Comparison of ENCODE assay signal across 12 mouse cellular contexts in genomic region chr6:139588409-139588808, GRCm38 (mm10). TPM values are rescaled to one million over a fixed set of nuclear protein-coding genes. Genes with fewer than 3 reads are reported as not detected.
DNase-seq lines count a peak whose midpoint lies in the region; ATAC-seq and TF ChIP-seq lines count a peak whose summit lies in the region.
"Had no signal": no experiment of that assay in that cellular context is flagged by ENCODE, and none has a peak within 500 bp of the region (broad histone marks: within the 10 kb centered on the region; RNA-seq: fewer than 3 reads in every experiment).

No protein-coding gene starts in this region.

- ATAC-seq in forebrain, embryonic 13.5 days, result 0 out of 2 replicates have a peak, but pooled peaks have one; percentile 27
- no peak for ATAC-seq in forebrain, postnatal 0 days
- peak; percentile 90 for ATAC-seq in kidney, embryonic 16.5 days (ENCODE audit: low FRiP score, low TSS enrichment)
- peak; percentile 87 for ATAC-seq in liver, embryonic 16.5 days (ENCODE audit: low read depth)
- ATAC-seq: hindbrain, postnatal 0 days had no signal

- WGBS in forebrain, embryonic 13.5 days, result 59% methylated on average over 15 of the region's 15 CpGs
- WGBS in forebrain, postnatal 0 days, result 57% methylated on average over 15 of the region's 15 CpGs
- WGBS in kidney, embryonic 16.5 days, result 21% methylated on average over 15 of the region's 15 CpGs
- WGBS in liver, embryonic 16.5 days (ENCODE audit: insufficient replicate concordance), result 59% methylated on average over 15 of the region's 15 CpGs

- H3K36me3 ChIP-seq in forebrain, embryonic 13.5 days (ENCODE audit: poor library complexity, severe bottlenecking), result no peaks in the 10 kb centered on the region
- no peaks in the 10 kb centered on the region for H3K36me3 ChIP-seq in forebrain, postnatal 0 days (ENCODE audit: insufficient read depth)
- no peaks in the 10 kb centered on the region for H3K36me3 ChIP-seq in kidney, embryonic 16.5 days (ENCODE audit: insufficient read depth, low read length)
- H3K36me3 ChIP-seq in liver, embryonic 16.5 days (ENCODE audit: control insufficient read depth, insufficient read depth), result no peaks in the 10 kb centered on the region

- DNase-seq in forebrain, postnatal 0 days, result no peak
- DNase-seq in embryo, embryonic 11 days, result peak; percentile 58
- DNase-seq in left cerebral cortex, adult 9 months (ENCODE audit: low spot score in 2 of 2), result no peak
- DNase-seq in spleen, postnatal 14 days (ENCODE audit: low spot score in 2 of 2), result no peak
- DNase-seq in heart, postnatal 14 days, result no peak
- DNase-seq: heart, adult 11 months had no signal

- H3K27me3 ChIP-seq in forebrain, embryonic 13.5 days, result no peaks in the 10 kb centered on the region
- H3K27me3 ChIP-seq in forebrain, postnatal 0 days (ENCODE audit: insufficient read depth, low read length), result no peaks in the 10 kb centered on the region
- H3K27me3 ChIP-seq in kidney, embryonic 16.5 days (ENCODE audit: insufficient read depth, low read length), result peaks cover 4% of the 10 kb centered on the region; the same call in 1 of the 2 replicates
- no peaks in the 10 kb centered on the region for H3K27me3 ChIP-seq in liver, embryonic 16.5 days (ENCODE audit: control insufficient read depth, insufficient read depth, low read depth, low read length)

- H3K4me1 ChIP-seq in forebrain, embryonic 13.5 days, result no peaks in the 10 kb centered on the region
- H3K4me1 ChIP-seq in forebrain, postnatal 0 days (ENCODE audit: insufficient read depth), result no peaks in the 10 kb centered on the region
- peaks cover 6% of the 10 kb centered on the region; the same call in 1 of the 2 replicates for H3K4me1 ChIP-seq in kidney, embryonic 16.5 days (ENCODE audit: insufficient read depth, low read length)
- H3K4me1 ChIP-seq in liver, embryonic 16.5 days (ENCODE audit: control insufficient read depth, low read depth, low read length), result no peaks in the 10 kb centered on the region

- no peak overlapping the region for H3K9ac ChIP-seq in forebrain, embryonic 13.5 days
- no peak overlapping the region for H3K9ac ChIP-seq in forebrain, postnatal 0 days
- H3K9ac ChIP-seq in kidney, embryonic 16.5 days (replicated peaks; ENCODE audit: low read length), result no peak overlapping the region
- H3K9ac ChIP-seq in liver, embryonic 16.5 days (ENCODE audit: low read depth, low read length), result no peak overlapping the region

- intact Hi-C loops in heart, postnatal 14 days (cut with DNase I), result loop anchor here (5.0 kb wide), 1 partner anchor 854 kb away; no protein-coding TSS in a partner anchor

- no peak overlapping the region for H3K4me3 ChIP-seq in forebrain, embryonic 13.5 days
- H3K4me3 ChIP-seq in forebrain, postnatal 0 days (ENCODE audit: low read depth, low read length), result no peak overlapping the region
- no peak overlapping the region for H3K4me3 ChIP-seq in kidney, embryonic 16.5 days (ENCODE audit: low read length)
- no peak overlapping the region for H3K4me3 ChIP-seq in liver, embryonic 16.5 days (ENCODE audit: low read depth, low read length)
- H3K4me3 ChIP-seq: left cerebral cortex, adult 2 months had no signal

- no peak overlapping the region for H3K4me2 ChIP-seq in forebrain, embryonic 13.5 days
- no peak overlapping the region for H3K4me2 ChIP-seq in forebrain, postnatal 0 days (ENCODE audit: low read depth)
- H3K4me2 ChIP-seq in kidney, embryonic 16.5 days (replicated peaks; ENCODE audit: low read depth, low read length), result peak overlapping the region; percentile 4
- no peak overlapping the region for H3K4me2 ChIP-seq in liver, embryonic 16.5 days (ENCODE audit: low read depth, low read length)

- H3K27ac ChIP-seq in forebrain, embryonic 13.5 days, result no peak overlapping the region
- no peak overlapping the region for H3K27ac ChIP-seq in forebrain, postnatal 0 days (ENCODE audit: low read depth, low read length)
- no peak overlapping the region for H3K27ac ChIP-seq in kidney, embryonic 16.5 days (ENCODE audit: low read length)
- H3K27ac ChIP-seq in liver, embryonic 16.5 days (ENCODE audit: low read length), result no peak overlapping the region
- H3K27ac ChIP-seq: hindbrain, postnatal 0 days; left cerebral cortex, adult 2 months had no signal

- TF ChIP-seq CTCF in forebrain, postnatal 0 days (IDR thresholded peaks at IDR 0.05; ENCODE audit: low read depth), result no peak

- no peaks in the 10 kb centered on the region for H3K9me3 ChIP-seq in forebrain, embryonic 13.5 days (replicated peaks)
- no peaks in the 10 kb centered on the region for H3K9me3 ChIP-seq in forebrain, postnatal 0 days (ENCODE audit: low read length)
- no peaks in the 10 kb centered on the region for H3K9me3 ChIP-seq in kidney, embryonic 16.5 days (ENCODE audit: low read length)
- no peaks in the 10 kb centered on the region for H3K9me3 ChIP-seq in liver, embryonic 16.5 days (replicated peaks; ENCODE audit: control insufficient read depth, low read length)

RNA-seq across cellular contexts. Expression of gene Pik3c2g, which starts 1.4 kb away (rescaled TPM):
- 0.09 TPM in 1 of 2 replicates, not detected in the other for polyA plus RNA-seq in forebrain, embryonic 13.5 days (2015; fragmentation: Nextera tagmentation; extraction: Ambion mirVana)
- 0.08 TPM in 1 of 2 replicates, not detected in the other for total RNA-seq in forebrain, postnatal 0 days (2014; rRNA removed)
- 0.25 and 0.39 TPM in 2 replicates for polyA plus RNA-seq in forebrain, postnatal 0 days (2015; fragmentation: Nextera tagmentation; extraction: Ambion mirVana)
- polyA plus RNA-seq in kidney, embryonic 16.5 days (2015; fragmentation: Nextera tagmentation; extraction: Ambion mirVana), result 0.29 and 0.41 TPM in 2 replicates
- polyA plus RNA-seq in liver, embryonic 16.5 days (2015; fragmentation: Nextera tagmentation; extraction: Ambion mirVana), result 5.2 and 5.7 TPM in 2 replicates
- under 1 TPM in 1 of 2 experiments, not detected in 1; 0.07 TPM for total RNA-seq in heart, postnatal 14 days (2021)
- polyA plus RNA-seq: C2C12 had no signal
